Mouse (Mus musculus) heart, postnatal 0 days (tissue): ENCODE data around the gene Hps1.

Experiments used
- CTCF ChIP-seq: IDR thresholded peaks from 2 replicates; pipeline ENCODE4 v1.5.1; 2016; ENCODE audit warnings: antibody characterized with exemption, control low read depth, low read depth
- EP300 ChIP-seq: IDR thresholded peaks from 2 replicates; pipeline ENCODE4 v1.6.1; 2016; ENCODE audit warnings: antibody characterized with exemption, low read depth

DNA sequence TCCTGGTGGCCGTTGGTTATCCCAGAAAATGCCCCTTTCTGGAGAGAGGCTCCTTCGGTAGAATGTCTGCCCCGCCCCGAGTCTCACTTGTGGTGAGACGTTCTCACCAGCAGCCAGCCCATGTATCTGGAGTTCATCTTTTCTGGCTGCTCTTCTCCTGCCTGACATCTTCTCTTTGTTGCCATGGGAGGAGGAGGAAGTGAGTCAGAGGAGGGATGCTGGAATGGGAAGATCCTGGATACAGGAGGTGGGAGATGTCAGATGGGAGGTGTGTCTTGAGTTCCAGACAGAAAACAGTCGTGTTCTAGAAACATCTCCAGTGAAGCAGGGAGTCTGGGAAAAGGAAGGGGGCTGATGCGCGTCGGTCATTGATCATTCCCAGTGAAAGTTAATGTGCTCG, 29.7 kb upstream of the Hps1 start:
- no peak for TF ChIP-seq CTCF
- TF ChIP-seq EP300, result no peak
